Mouse (Mus musculus): ENCODE measurements around the gene Nlrp6.

- TF ChIP-seq POLR2AphosphoS5 (IDR thresholded peaks at IDR 0.05; ENCODE audit: insufficient replicate concordance, low read depth, low read length) (no peak), TAL1 (conservative IDR thresholded peaks at IDR 0.05; ENCODE audit: low read depth, low read length) (no peak), CTCF (IDR thresholded peaks at IDR 0.05; ENCODE audit: low read depth, low read length) (no peak)
Observed at GRCm38 (mm10) chr7:140971479-140972171, 50.9 kb downstream of the Nlrp6 start.
